Mouse (Mus musculus) forebrain, embryonic 14.5 days (tissue): ENCODE results near the gene Npas4. TPM values are rescaled to one million over a fixed set of nuclear protein-coding genes. Genes with fewer than 3 reads are reported as not detected.
"Not testable (repeated sequence)": the region's sequence is repeated elsewhere in the genome, so short reads cannot be mapped to it uniquely, and the experiment has no call there.

Experiments
- ATAC-seq: fragments of 200-750 bp; cut with Nextera tagmentation; 2 replicates; pipeline ENCODE4 v1.8.0; 2017; ENCODE audit warnings: mild to moderate bottlenecking, moderate library complexity
- DNase-seq: peaks from one replicate; pipeline ENCODE4 v3.0.0-alpha.2; 2015; ENCODE audit warnings: low spot score
- H3K27ac ChIP-seq: fragments of 300-500 bp; sonication (generic); 2 replicates; pipeline ENCODE4 v1.5.1; 2014; ENCODE audit warnings: low read depth, mild to moderate bottlenecking, control low read depth, low read length, moderate library complexity
- H3K27me3 ChIP-seq: fragments of 300-500 bp; sonication (generic); replicated peaks from 2 replicates; pipeline ENCODE4 v1.6.1; 2014; ENCODE audit warnings: low read length, control low read depth, mixed read lengths; ENCODE audit not compliant: control insufficient read depth, insufficient read depth
- H3K36me3 ChIP-seq: fragments of 300-500 bp; sonication (generic); 2 replicates; pipeline ENCODE4 v1.6.1; 2014; ENCODE audit warnings: low read length, control low read depth; ENCODE audit not compliant: control insufficient read depth, insufficient read depth
- H3K4me1 ChIP-seq: fragments of 300-500 bp; sonication (generic); 2 replicates; pipeline ENCODE4 v1.6.1; 2014; ENCODE audit warnings: antibody characterized with exemption, low read length, control low read depth; ENCODE audit not compliant: control insufficient read depth, insufficient read depth
- H3K4me2 ChIP-seq: fragments of 300-500 bp; sonication (generic); 2 replicates; pipeline ENCODE4 v1.6.1; 2014; ENCODE audit warnings: mild to moderate bottlenecking, control low read depth, low read length
- H3K4me3 ChIP-seq: fragments of 300-500 bp; sonication (generic); 2 replicates; pipeline ENCODE4 v1.5.1; 2014; ENCODE audit warnings: low read depth, low read length, control low read depth
- H3K9ac ChIP-seq: fragments of 300-500 bp; sonication (generic); 2 replicates; pipeline ENCODE4 v1.6.1; 2014; ENCODE audit warnings: mild to moderate bottlenecking, low read length, control low read depth, moderate library complexity
- H3K9me3 ChIP-seq: fragments of 300-500 bp; sonication (generic); replicated peaks from 2 replicates; pipeline ENCODE4 v1.6.1; 2016; ENCODE audit warnings: low read length, control low read depth, mixed read lengths; ENCODE audit not compliant: control insufficient read depth
- WGBS: fragments of 180-500 bp; shearing (Covaris S2); extraction: QIAGEN DNeasy Blood & Tissue Kit; methylation state at CpG from one replicate; pipeline ENCODE4 v1.1.7; 2014; 5-methylcytosine and 5-hydroxymethylcytosine counted together
- polyA plus RNA-seq: library from polyadenylated mRNA; unstranded; fragments of >200 nt; fragmentation: Nextera tagmentation; extraction: Ambion mirVana; gene quantifications from 2 replicates; pipeline ENCODE4 v1.2.1, GENCODE M21; 2014

The Npas4 gene
- polyA plus RNA-seq, 1 experiment from 2014 or later = 0.08 TPM

DNA sequence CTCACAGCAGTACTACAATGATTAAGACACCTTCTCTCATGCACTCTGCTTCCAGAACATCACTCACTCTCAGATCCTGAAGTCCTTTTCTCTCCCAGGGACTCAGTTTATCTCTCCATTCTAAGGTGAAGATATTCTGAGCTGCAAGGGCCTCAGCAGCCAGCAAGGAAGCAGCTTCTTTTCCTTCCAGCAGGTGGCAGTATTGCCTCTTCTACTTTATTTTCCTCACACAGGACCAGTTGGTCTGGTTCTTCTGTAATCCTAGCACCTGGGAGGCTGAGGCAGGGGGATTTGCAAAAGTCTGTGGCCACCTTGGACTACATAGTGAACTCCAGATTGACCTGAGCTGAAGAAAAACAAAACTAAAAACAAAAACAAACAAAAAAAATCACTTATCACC lies 8.3 kb downstream of the Npas4 start:
- Histone ChIP-seq H3K9ac (no peak overlapping the region), H3K9me3 (no peaks in the 10 kb centered on the region), H3K4me2 (no peak overlapping the region), H3K36me3 (no peaks in the 10 kb centered on the region), H3K4me3 (no peak overlapping the region), H3K4me1 (no peaks in the 10 kb centered on the region), H3K27ac (no peak overlapping the region), H3K27me3 (peaks cover 21% of the 10 kb centered on the region)
- ATAC-seq (0 out of 2 replicates have a peak, but pooled peaks have one; percentile 55), DNase-seq (peak; percentile 86)

DNA sequence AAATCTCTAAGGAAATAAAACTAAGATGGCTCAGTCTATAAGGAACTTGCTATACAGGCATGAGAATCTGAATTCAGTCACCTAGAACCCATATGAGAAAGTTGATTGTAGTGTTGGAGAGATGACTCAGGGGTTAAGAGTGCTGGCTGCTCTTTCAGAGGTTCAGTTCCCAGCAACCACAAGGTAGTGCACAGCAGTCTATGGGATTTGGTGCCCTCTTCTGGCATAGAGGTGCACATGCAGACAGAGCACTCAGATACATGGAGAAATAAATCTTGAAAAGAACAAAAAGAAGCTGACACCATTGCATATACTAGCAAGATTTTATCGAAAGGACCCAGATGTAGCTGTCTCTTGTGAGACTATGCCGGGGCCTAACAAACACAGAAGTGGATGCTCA lies 21.9 kb downstream of the Npas4 start:
- peak; percentile 27 for DNase-seq
- H3K4me1 ChIP-seq = peaks cover under 1% of the 10 kb centered on the region; the same call in 1 of the 2 replicates
- no peak overlapping the region for H3K9ac ChIP-seq
- peaks cover 24% of the 10 kb centered on the region for H3K36me3 ChIP-seq
- H3K27me3 ChIP-seq = no peaks in the 10 kb centered on the region
- 94% methylated on average over 2 of the region's 2 CpGs for WGBS
- H3K27ac ChIP-seq = no peak overlapping the region
- no peaks in the 10 kb centered on the region for H3K9me3 ChIP-seq
- H3K4me3 ChIP-seq = no peak overlapping the region
- no peak overlapping the region for H3K4me2 ChIP-seq
- 0 out of 2 replicates have a peak, but pooled peaks have one; percentile 40 for ATAC-seq

DNA sequence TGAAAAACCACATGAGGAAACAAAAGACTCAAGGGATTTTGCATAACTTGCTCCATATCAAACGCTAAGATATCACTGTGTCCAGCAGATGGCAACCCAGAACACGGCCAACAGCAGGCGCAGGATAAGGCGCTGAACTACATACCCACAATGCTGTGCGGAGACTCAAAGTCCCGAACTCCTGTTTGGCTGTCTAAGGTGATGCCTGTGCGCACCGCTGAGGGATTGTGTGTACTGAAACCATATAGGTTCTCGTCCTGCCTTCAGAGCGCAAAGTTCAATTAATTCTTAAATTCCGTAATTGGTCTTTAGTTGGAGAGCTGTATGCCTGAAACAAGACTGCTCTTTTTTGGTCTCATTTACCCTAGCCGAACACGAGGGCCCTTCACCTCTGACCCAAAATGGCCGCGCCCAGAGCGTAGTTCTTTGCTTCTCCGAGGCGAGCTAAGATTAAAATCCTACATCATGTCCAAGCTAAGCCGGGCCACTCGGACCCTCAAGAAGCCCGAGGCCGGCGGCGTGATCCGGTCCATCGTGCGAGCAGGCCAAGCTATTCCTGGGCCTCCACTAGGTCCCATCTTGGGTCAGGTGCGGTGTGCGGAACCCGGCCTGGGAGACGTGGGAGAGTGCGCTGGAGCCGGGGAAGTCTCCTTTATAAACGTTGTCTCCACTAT lies 28.1 kb downstream of the Npas4 start, which contains the start of gene Mrpl11:
TSS of gene Mrpl11 (plus strand) at position 220 of the 674 bp plus-strand sequence.
- Histone ChIP-seq H3K27me3 (no peaks in the 10 kb centered on the region), H3K4me3 (peak within 1 kb of the TSS; percentile 71), H3K27ac (peak within 1 kb of the TSS; percentile 67), H3K36me3 (peaks cover 24% of the 10 kb centered on the region), H3K4me2 (peak within 1 kb of the TSS; percentile 69), H3K4me1 (peaks cover 7% of the 10 kb centered on the region; the same call in 1 of the 2 replicates), H3K9me3 (no peaks in the 10 kb centered on the region), H3K9ac (peak within 1 kb of the TSS; percentile 74)
- DNase-seq (peak; percentile 98), ATAC-seq (peak; percentile 98)
- under 1% methylated on average over 34 of the region's 34 CpGs for WGBS

DNA sequence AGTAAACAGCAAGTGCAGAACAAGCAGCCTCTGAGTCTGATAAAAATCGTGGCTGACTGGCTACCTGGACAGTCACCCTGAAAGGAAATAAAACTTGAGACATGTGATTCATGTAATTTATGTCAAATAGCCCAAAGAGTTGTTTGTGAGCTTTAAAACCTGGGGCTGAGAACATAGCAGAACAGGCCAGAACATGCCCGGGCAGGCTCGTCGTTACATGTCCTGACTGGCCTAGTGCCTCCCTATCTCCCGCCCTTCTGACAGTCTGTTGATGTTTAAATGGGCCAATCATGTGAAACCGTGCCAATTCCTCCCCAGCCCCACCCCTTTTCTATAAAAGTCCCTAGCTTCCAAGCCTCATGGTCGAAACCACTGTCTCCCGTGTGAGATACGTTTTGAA lies 41.5 kb downstream of the Npas4 start:
- not testable (repeated sequence) for H3K9ac ChIP-seq, H3K4me3 ChIP-seq, DNase-seq, H3K27ac ChIP-seq, H3K4me1 ChIP-seq, H3K36me3 ChIP-seq, H3K27me3 ChIP-seq, H3K9me3 ChIP-seq, H3K4me2 ChIP-seq, ATAC-seq
- WGBS = 85% methylated on average over 9 of the region's 9 CpGs

DNA sequence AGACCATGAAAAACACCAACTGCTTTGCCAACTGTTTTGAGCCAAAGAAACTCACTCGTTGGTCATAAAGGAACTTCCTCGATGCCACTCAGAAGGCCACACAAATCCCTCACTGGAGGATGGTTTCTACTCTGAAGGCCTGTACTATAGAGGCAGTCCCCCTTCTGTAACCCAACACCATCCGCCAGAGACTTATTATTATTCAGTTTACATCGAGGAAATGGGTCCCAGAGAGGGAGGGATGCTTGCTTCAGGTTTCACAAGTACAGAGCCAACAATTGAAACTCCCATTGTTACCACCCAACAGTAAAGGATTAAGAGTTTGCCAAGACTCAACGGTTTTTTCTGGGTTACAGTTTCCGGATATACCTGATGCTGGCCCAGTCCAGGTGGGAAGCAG lies 44.6 kb downstream of the Npas4 start:
- no peaks in the 10 kb centered on the region for H3K36me3 ChIP-seq
- H3K4me1 ChIP-seq = peaks cover 4% of the 10 kb centered on the region; the same call in 1 of the 2 replicates
- H3K27me3 ChIP-seq = 0 out of 2 replicates have a peak, but pooled peaks cover 3% of the 10 kb centered on the region
- no peak overlapping the region for H3K27ac ChIP-seq
- no peak overlapping the region for H3K4me3 ChIP-seq
- H3K9ac ChIP-seq = no peak overlapping the region
- DNase-seq = no peak
- no peaks in the 10 kb centered on the region for H3K9me3 ChIP-seq
- no peak for ATAC-seq
- no peak overlapping the region for H3K4me2 ChIP-seq
- WGBS = 37% methylated on average over 6 of the region's 6 CpGs

DNA sequence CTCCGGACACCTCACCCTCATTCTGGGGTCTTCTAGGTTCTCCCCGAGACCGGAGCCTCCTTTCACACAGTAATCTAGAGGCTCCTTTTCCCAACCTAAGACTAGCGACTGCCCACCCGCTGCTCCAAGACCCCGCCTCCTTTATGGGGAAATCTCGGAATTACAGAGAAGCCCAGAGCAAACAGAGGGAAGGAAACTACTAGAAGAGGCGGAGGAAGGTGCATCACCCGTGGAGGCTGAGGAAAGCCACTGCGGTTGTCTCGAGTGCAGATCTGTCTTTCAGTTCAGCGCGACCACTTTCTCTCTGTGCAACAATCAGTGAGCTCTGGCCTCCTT lies 46.9 kb downstream of the Npas4 start:
- ATAC-seq (no peak), DNase-seq (no peak)
- H3K9ac ChIP-seq = peak overlapping the region; percentile 75; the same call in 1 of the 2 replicates
- 0 out of 2 replicates have a peak, but pooled peaks cover 3% of the 10 kb centered on the region for H3K27me3 ChIP-seq
- H3K9me3 ChIP-seq = no peaks in the 10 kb centered on the region
- H3K4me1 ChIP-seq = peaks cover 4% of the 10 kb centered on the region; the same call in 1 of the 2 replicates
- no peaks in the 10 kb centered on the region for H3K36me3 ChIP-seq
- H3K4me2 ChIP-seq = peak overlapping the region; percentile 88
- peak overlapping the region; percentile 61 for H3K4me3 ChIP-seq
- 8% methylated on average over 13 of the region's 13 CpGs for whole genome bisulfite sequencing
- H3K27ac ChIP-seq = no peak overlapping the region

DNA sequence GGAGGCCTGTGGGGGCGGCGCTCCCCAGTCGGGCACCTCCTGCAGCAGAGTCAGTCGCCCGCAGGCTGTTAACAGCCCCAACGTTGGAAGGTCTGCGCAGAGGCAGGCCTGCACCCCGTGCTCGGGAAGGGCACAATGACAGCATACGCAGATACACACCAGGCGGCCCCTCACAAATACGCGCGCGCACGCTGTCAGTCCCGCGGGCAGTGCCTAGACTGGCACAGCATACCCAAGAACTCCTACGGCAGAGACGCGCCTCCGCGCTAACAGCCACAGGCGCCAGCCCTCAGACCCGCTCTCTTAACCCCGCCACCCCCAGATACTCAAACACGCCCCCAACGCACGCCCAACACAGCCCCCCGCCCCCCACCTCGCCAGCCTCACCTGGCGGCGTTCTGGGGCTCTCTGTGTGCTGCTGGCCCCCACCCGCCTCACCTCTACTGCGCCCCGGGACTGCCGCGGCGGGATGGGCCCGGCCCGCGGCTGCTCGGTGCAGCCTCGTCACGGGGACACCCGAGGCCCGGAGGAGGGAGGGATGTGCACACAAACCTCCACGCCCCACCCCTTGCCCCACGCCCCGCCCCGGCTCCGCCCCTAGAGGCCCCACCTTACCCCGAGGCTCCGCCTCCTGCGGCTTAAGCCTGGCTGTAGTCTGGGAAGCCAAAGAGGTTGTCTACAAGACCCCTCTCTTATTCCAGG lies 47.4 kb downstream of the Npas4 start, which contains the start of gene Peli3:
TSS of gene Peli3 (minus strand) at position 577 of the 702 bp plus-strand sequence.
- peak; percentile 88 for DNase-seq
- 0% methylated on average over 51 of the region's 55 CpGs for WGBS

DNA sequence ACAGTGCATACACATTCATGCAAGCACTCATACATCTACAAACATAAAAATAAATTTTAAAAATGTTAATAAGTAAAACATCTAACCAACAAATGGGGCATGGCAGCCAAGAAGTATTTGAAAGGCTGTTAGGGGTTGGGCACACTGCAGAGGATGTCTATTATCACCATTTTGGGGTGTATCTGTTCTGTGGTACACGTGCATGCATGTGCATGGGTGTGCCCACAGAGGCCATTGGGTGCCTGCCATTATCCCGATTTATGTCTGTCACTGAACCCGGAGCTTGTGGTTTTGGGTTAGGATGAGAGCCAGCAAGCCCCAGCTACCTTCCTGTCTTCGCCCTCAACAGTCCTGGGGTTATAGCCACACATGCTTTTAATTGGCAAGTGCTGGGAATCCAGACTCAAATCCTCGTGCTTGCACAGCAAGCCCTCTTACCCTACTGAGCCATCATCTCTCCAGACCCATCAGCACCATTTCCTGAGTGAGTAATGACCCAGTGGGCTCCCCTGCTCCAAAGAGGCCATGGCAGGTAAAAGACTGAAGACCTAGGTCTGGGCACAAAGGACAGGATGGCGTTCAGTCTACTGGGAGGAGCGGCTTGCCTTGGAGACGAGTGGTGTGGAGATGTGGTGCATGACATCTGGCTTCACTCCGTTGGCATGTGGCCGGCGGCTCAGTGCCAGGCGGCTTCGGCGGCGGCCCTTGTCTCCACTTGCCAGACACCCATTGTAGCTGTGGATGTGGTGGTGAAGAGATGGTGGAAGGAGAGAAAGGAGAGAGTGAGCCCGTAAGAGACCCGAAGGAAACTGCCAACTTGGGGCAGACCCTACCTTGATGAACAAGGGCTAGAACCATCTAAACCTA lies 52.4 kb downstream of the Npas4 start:
- Histone ChIP-seq H3K36me3 (peaks cover 6% of the 10 kb centered on the region; the same call in 1 of the 2 replicates), H3K27ac (no peak overlapping the region), H3K4me3 (no peak overlapping the region), H3K9me3 (no peaks in the 10 kb centered on the region), H3K27me3 (0 out of 2 replicates have a peak, but pooled peaks cover 3% of the 10 kb centered on the region), H3K4me2 (no peak overlapping the region), H3K9ac (no peak overlapping the region), H3K4me1 (peaks cover 4% of the 10 kb centered on the region; the same call in 1 of the 2 replicates)
- no peak for ATAC-seq
- no peak for DNase-seq
- 90% methylated on average over 17 of the region's 17 CpGs for WGBS

More for the DNA sequence above, 47.4 kb downstream of the Npas4 start, which contains the start of gene Peli3:
- H3K9ac ChIP-seq = peak within 1 kb of the TSS; percentile 75
- H3K4me2 ChIP-seq = peak within 1 kb of the TSS; percentile 88
- 0 out of 2 replicates have a peak, but pooled peaks cover 3% of the 10 kb centered on the region for H3K27me3 ChIP-seq
- H3K4me3 ChIP-seq = peak within 1 kb of the TSS; percentile 61
- peaks cover 4% of the 10 kb centered on the region; the same call in 1 of the 2 replicates for H3K4me1 ChIP-seq
- peak within 1 kb of the TSS; percentile 33; the same call in 1 of the 2 replicates for H3K27ac ChIP-seq
- H3K9me3 ChIP-seq = no peaks in the 10 kb centered on the region
- H3K36me3 ChIP-seq = no peaks in the 10 kb centered on the region
- peak; percentile 98 for ATAC-seq
